Mouse (Mus musculus) frontal cortex, adult (tissue): Measurements from ENCODE around the gene 2700081O15Rik.
A peak's percentile ranks its signal among the peaks of the same experiment; 100 is the strongest.

ENCODE experiments used
- ATAC-seq: cut with Nextera tagmentation; 2 replicates; pipeline ENCODE4 v1.9.2; 2017; ENCODE audit warnings: mild to moderate bottlenecking, moderate library complexity, mixed read lengths; ENCODE audit not compliant: low TSS enrichment

2700081O15Rik gene

DNA sequence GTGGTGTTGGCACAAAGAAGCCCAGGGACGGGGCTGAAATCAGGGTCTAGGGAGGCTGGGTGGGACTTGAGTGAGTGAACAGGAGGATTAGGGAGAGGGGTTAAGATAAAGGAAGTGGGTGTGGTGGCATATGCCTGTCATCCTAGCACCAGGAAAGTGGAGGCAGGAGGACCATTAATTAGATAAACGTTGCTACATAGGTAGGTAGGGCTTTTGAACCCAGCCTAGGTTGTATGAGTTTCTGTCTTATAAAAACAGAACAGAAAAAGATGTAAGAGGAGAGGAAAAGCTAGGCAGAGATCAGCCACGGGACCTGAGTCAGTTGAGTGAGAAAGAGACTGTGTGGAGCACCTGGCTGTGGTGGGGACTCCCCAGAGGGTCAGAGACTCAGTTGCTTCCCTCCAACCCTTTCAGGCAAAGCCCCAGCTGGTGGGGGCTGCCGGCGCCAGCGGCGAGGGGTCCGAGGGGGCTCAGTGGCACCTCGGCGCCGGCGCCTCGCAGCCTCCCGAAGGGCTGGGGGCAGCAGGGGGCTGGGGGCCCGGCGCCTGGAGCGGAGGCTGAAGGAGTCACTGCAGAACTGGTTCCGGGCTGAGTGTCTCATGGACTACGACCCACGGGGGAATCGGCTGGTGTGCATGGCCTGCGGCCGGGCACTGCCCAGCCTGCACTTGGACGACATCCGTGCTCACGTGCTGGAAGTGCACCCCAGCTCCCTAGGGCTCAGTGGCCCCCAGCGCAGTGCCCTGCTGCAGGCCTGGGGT lies 3.6 kb downstream of the 2700081O15Rik start:
- no peak for ATAC-seq

DNA sequence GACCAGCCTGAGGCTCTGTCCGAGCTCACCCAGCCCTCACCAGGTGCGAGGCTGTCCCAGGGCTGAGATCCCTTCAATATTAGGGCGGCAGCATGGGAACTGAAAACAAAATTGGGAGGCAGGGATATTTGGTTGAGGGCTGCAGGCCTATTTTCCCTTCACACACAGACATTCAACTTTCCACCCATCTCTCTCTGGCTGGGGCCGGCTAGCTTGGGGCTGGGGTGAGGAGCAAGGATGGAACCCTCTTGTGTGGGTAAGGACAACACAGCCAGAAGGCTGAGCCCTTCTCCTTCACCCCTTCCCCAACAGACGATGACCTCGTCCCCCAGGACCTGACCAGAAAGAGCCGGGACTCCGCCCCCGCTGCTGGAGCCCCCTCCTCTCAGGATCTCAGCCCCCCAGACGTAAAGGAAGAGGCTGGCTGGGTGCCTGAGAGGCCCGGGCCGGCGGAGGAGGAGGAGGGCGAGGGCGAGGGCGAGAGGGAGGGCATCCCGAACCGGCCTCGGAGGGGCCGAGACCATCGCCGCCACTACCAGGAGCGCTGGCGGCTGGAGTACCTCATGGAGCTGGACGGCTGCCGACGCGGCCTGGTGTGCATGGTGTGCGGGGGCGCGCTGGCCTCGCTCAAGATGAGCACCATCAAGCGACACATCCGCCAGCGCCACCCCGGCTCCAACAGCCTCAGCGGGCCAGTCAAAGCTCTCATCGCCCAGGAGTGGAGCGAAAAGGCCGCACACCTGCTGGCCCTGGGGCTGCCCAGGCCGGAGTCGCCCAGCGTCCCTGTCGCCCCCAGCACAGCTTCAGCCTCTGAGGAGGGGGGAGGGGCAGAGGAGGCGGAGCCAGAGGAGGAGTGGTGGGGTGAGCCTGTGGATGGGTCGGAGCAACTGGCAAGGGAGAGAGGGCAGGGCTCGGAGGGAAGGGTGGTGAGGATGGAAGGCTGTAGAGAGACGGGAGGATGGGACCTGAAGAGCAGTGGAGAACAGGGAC lies 4.5 kb downstream of the 2700081O15Rik start:
- peak; percentile 31 for ATAC-seq

DNA sequence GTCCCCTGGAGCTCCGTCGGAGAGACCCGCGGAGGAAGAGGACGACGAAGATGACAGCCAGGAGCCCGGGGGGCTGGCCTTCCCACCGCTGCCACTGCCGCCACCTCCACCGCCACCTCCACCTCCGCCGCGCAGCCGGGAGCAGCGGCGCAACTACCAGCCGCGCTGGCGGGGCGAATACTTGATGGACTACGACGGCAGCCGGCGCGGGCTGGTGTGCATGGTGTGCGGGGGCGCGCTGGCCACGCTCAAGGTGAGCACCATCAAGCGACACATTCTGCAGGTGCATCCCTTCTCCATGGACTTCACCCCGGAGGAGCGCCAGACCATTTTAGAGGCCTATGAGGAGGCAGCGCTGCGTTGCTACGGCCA lies 5.2 kb downstream of the 2700081O15Rik start:
- no peak for ATAC-seq

DNA sequence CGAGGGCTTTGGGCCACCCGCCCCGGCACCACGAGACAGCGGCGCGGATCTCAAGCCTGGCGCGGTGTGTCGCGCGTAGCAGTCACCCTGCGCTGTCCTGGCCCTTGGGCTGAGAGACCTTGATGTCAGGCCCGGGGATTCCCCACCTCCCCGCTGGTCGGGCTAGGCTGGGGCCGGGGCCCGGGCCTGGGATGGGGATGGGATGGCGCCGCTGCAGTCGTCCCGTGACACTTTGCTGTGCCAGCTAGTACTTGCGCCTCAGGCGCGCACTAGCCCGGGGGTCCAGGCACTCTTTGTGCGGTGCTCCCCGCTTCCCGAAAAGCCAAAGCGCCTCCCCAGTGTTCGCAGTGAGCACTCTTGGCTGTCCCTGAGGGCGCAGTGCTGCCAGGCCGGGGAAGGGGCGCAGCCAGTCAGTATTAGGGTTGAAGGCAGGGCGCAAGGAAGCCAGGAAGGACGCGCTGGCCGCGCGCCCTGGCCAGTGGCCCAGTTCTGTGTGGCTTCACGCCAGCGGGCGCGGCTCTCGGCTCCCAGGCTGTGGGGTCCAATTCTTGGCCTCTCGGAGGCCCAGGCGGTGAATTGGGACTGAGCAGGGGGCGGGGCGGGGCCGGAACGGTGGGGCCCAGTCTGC lies 5.7 kb downstream of the 2700081O15Rik start:
- ATAC-seq: 0 out of 2 replicates have a peak, but pooled peaks have one; percentile 5

DNA sequence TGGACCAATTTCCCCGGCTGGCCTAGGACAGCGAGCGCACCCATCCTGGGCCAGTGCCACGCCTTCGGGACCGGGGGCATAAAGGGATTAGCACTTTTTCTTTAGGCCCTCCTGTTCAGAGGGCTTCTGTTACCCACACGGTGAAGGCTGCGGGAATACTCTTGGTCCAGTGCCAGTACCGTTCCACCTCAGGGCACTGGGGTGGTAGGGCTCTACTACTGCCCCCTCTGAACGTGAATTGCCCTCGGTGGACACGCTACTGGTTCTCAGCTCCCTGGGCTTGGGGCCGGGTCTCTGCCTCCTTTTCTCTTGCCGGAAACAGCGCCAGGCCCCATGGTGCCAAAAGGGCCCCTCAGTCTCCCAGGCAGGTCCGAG lies 6.2 kb downstream of the 2700081O15Rik start:
- ATAC-seq: no peak

DNA sequence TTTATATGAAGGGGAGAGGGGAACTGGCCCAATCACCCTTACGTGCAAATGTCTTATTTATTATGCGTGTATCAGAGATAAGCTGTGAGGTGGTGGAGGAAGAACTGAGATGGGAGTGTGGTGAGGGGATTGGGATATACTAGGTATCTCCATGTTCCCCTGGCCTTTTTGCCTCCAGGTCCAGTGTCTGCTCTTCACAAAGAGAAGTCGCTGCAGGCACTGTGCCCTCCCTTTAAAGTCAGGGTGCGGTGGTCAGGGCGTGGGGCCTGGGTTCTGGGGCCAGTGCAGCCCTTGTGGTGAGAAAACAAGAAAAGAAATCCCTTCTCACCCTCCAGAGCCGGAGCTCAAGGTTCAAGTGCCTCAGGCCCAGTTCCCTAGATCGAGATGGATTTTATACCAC lies 6.7 kb downstream of the 2700081O15Rik start:
- ATAC-seq: no peak

DNA sequence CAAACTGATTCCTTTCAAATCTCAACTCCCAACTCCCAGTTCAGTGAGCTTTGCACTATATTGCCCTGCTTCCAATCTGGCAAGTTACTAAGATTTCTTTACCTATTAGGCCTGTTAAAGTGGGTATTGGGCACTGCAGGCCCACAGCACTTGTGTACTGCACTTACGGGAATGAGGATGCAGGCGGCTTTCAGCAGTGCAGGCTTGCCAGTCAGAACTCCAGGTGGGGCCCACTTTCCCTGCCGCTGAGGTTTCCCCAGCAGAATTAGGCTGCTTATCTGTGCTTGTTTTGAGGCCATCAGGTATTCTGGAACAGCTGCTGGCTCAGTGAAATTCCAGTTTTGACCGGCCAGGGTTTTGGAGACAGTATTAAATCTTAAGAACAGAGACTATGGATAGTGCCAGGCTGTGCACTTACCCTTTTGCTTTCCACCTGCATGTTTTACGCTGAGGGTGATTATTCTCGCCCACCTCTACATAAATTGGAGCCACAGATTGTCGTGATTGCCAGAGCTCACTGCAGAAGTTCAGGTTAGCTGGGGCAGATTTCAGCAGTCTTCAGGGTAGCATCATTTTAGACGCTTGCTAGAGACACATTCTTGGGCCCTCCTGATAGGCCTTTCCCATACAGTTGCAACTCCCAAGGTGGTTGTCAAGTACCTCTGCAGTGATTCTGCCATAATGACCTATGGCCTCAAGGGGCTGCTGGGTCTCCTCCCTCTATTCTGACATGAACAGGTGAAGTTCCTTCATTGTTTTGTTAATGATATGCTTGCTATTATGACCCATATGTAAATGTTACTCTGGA lies 7.4 kb downstream of the 2700081O15Rik start:
- ATAC-seq: no peak

DNA sequence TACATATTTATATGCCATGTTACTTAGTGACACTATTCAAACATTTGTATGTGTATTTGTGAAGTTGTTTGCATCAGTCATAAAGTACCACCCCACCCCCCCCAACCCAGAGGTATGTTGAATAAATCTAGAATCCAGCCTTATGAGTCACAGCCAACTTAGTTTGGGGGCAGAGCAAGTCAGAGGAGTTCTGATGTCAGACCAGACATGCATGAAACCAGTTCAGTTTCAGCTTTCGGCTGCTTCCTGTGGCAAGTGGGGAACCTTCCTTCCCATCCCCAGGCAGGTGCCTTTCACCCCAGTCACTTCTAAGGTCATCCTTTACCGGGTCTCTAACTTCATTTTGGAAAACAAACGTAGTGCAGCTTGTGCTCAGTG lies 8.0 kb downstream of the 2700081O15Rik start:
- no peak for ATAC-seq

DNA sequence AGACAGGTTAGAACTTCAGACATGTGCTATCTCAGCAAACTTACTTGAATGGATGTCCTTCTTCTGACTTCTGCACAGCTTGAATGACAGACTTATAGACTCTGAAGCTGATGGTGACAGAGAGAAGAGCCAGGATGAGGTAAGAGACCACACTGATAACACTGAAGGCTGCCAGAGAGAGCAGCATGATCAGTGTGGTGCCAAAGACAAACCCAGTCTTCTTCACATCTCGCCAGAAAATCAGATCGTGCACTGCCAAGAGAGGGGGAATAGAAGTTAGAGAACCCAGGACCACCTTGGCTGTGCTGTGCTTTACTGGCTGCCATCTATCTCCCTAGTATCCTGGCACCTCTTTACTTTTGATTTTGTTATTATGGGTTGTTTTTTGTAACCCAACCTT lies 17.5 kb downstream of the 2700081O15Rik start:
- ATAC-seq: no peak

DNA sequence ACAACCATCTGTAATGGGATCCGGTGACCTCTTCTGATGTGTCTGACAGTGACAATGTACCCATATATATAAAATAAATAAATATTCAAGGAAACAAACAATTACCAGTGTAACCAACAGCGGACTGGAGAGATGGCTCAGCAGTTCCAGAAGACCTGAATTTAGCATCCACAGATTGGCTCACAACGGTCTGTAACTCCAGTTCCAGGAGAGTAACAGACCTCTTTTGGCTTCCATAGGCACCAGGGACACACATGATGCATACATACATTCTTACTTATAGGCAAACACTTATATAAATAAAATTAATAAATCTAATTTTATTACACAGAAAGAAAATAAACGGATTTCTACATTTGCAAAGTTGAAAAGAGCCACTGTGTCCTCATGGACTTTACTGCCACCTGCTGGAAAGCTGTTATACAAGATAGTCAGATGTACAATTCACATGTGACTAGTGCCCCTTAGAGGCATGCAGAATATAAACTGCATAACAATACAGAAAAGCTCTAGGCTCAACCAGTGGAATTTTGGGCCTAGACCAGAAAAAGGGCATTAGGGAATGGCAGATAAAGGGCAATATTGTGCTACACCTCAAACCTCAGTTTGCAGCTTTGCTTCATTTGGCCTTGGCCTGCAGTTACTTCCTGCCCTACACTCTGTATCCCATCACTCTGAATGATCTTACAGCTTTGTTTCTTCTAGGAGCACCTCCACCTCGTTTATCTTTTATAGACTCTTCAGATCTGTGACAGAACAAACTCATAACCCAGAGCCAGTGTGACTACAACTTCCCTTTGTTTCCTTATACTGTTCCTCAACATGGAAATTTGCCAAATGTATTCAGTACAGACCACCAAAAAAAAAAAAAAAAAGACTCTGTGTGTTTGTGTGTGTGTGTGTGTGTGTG lies 18.9 kb downstream of the 2700081O15Rik start:
- peak; percentile 80 for ATAC-seq

DNA sequence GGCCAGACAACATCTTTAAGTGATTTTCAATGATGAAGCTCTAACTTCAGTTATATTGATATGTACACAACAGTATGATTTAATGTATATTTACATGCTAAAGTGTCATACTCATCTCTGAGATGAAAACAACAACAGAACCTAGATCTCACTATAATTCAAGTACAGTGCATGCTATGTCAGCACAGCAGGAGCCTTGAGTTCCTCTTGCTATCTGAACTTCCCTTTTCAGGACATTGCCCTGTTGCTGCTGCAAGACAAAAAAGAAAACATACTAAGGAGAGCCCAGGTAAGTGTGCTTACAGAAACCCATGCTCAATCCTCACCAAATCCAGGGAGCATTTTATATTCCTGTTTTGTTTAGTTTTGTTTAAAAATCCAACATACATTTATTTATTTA lies 20.9 kb downstream of the 2700081O15Rik start:
- no peak for ATAC-seq

DNA sequence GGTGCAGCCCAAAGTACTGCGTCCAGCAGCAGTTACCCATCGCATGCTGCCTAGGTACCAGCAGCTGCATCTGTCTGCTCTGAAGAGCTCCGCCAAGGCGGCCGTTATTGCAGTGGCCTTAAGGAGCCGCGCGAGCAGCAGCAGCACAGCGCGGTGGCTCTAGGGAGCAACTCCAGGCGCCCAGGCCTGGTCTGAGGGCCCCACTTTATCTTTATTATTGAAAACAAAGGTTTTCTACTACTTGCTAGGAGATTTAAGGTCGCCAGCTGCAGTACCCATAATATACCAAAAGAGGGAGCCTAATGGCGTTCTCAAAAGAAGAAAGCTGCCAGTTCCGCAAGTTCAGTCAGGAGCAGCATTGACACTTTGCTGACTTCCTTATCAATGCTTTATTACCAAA lies 24.1 kb downstream of the 2700081O15Rik start:
- no peak; the same call in 1 of the 2 replicates for ATAC-seq

DNA sequence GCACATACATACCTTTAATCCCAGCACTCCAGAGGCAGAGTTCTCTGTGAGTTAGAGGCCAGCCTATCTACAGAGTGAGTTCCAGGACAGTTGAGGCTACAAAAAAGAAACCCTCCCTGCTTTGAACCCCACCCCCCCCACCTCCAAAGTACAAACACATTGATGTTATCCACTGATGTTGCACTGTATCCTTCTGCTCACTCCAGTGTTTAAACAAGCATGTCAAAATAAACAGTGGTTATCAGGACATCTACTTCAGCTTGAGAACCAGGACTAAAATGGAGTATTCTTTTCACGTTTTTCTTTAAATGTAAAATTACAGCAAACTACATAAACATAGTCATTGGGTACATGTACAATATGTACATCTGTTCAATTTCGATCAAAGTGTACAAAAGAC lies 27.7 kb downstream of the 2700081O15Rik start:
- ATAC-seq: no peak

DNA sequence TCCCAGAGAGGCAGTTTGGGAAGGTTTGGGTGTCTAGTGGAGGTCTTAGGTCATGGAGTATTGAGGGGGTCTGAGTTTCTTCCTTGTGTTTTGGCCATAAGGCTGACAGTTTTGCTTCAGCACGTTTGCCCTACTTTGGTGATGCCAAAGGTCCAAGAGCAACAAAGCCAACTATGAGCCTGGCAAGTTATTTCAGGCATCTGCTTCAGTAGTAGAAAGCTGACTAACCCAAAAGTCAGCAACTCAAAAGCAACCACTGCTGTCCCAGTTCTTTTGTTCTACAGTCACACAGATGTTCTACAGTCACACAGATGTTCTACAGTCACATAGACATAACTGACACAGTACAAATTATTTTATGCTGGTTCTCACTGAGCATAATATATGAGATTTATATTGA lies 28.2 kb downstream of the 2700081O15Rik start:
- no peak for ATAC-seq

DNA sequence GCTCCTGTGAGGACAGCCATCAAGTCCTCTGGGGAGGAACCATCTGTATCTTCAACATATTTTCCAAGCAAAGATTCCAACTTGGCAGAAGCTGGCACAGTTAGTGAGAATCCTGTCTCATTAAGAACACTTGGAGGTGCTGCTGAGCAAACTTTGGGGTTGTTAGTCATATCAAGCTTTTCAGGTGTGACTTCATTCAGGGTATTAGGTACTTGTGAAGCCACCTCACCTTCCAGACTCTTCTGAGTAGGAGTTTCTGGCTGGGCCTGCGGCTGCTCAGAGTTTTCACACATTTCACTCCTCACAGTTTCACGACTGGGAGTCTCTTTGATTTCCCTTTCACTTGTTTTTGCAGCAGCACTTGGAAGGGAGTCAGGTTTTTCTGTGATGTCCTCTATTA lies 39.4 kb downstream of the 2700081O15Rik start:
- ATAC-seq: peak; percentile 64

DNA sequence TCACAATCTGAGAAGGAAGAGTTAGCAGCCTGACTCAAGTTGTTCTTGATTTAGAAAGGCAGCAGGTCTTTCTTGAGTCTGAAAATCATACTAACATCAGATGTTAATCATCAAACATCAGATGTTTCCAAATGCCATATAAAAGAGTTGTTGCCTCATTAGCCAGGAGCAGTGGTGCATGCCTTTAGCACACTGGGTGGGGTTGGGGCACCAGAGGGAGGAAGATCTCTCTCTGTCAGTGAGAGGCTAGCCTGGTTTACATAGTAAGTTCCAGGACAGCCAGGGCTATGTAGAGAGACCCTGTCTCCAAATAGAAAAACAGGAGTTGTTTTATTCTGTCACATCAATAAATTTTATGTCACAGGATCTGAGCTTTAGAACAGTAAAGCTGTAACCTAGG lies 41.5 kb downstream of the 2700081O15Rik start:
- no peak for ATAC-seq

DNA sequence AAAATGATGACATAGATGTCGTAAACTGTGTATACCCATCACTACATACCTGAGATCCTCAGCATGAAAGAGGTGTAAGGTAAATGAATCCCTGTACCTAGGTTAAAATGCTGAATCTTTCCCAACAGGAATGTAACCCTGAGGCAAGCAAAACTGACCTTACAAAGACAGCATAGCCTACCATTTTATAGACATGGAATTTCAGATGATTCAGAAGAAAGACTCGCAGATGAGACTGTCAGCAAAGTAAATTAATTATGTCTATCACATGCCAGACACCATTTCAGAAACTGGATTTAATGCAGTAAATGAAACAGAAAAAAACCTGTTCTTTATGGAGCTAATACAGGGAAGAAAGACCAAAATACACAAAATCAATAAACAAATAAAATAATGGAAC lies 41.9 kb downstream of the 2700081O15Rik start:
- ATAC-seq: no peak

DNA sequence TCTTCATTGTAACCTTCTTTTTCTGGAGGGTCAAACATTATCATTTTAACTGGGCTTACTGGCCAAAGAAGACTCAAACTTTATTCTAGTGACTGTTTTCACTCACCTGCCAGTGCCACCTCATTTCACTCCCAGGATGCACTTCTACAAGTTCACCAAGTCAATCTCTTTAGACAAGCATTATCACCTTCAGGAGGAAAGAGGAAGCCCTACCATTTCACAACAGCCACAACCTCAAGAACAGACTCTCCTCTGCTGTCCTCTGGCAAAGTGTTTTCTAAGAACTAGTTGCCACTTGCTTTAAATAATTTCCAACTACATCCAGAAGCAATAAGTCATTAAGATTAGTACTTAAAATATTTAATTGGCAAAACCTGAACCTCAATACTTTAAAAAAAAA lies 50.5 kb downstream of the 2700081O15Rik start:
- ATAC-seq: no peak

DNA sequence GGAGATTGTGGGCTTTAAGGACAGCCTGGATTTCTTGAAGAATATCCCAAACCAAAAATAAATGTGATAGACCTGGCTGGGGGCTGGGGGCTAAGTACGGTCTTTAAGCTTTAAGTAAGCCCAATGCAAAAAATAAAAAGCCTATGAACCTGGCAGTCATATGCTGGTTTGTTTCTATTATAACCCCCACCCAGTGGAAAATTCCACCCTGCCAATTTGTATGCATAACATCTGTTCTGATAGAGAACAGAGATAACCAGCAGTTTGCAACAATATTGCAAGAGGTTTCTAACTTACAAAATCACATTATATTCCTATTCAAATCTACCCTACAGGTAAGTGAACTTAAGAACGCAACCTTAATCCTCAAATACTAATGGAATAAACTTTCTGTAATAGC lies 53.2 kb downstream of the 2700081O15Rik start:
- no peak for ATAC-seq
